Mouse (Mus musculus): Measurements from ENCODE around the gene Dpp6.

- TF ChIP-seq CTCF (IDR thresholded peaks at IDR 0.05; ENCODE audit: control insufficient read depth, insufficient read depth, insufficient read length): no peak
- no peak for TF ChIP-seq MYOD1 (IDR thresholded peaks at IDR 0.05; ENCODE audit: control insufficient read depth, insufficient read length, low read depth)
- TF ChIP-seq USF1 (IDR thresholded peaks at IDR 0.05; ENCODE audit: low read depth): no peak
- no peak for TF ChIP-seq CEBPB (IDR thresholded peaks at IDR 0.05; ENCODE audit: low read depth)
- no peak for TF ChIP-seq MAX (IDR thresholded peaks at IDR 0.05)
Observed at GRCm38 (mm10) chr5:27250906-27251305, 433.9 kb downstream of the Dpp6 start.

Data from C2C12 (cell line).